Mouse (Mus musculus) myocyte (in vitro differentiated cells): Measurements from ENCODE around the gene Fam206a. TPM values are rescaled to one million over a fixed set of nuclear protein-coding genes. Genes with fewer than 3 reads are reported as not detected.
A peak's percentile ranks its signal among the peaks of the same experiment; 100 is the strongest.

Experiments used
- H3K27me3 ChIP-seq: one replicate; pipeline ENCODE4 v1.6.1; 2011; ENCODE audit not compliant: control insufficient read depth, insufficient read depth, insufficient read length
- H3K36me3 ChIP-seq: one replicate; pipeline ENCODE4 v1.6.1; 2011; ENCODE audit not compliant: control insufficient read depth, insufficient read depth
- H3K4me2 ChIP-seq: one replicate; pipeline ENCODE4 v1.6.1; 2011; ENCODE audit warnings: low read depth, control low read depth
- H3K4me3 ChIP-seq: one replicate; pipeline ENCODE4 v1.5.1; 2011; ENCODE audit warnings: mild to moderate bottlenecking, control low read depth, moderate library complexity
- H3K79me2 ChIP-seq: one replicate; pipeline ENCODE4 v1.6.1; 2011; ENCODE audit not compliant: control insufficient read depth, insufficient read depth
- H3ac ChIP-seq: one replicate; pipeline ENCODE4 v1.6.1; 2011; ENCODE audit not compliant: control insufficient read depth, insufficient read length
- CEBPB ChIP-seq: IDR thresholded peaks from 2 replicates; pipeline ENCODE4 v1.6.1; 2011; ENCODE audit warnings: mild to moderate bottlenecking, moderate library complexity; ENCODE audit not compliant: poor library complexity, insufficient read depth, severe bottlenecking
- E2F4 ChIP-seq: IDR thresholded peaks from one replicate; pipeline ENCODE4 v1.6.1; 2011; ENCODE audit warnings: mild to moderate bottlenecking, control low read depth, moderate library complexity; ENCODE audit not compliant: insufficient read depth
- MAX ChIP-seq: IDR thresholded peaks from one replicate; pipeline ENCODE4 v1.6.1; 2011; ENCODE audit warnings: low read depth, mild to moderate bottlenecking, control low read depth
- MYOD1 ChIP-seq, 3 experiments: IDR thresholded peaks; one replicate each; pipeline ENCODE4 v1.6.1; 2011; ENCODE audit warnings: control low read depth in 2 of 3, low read depth in 2 of 3, mild to moderate bottlenecking in 2 of 3, moderate library complexity in 1 of 3; ENCODE audit not compliant: insufficient read length in 2 of 3, control insufficient read depth in 1 of 3
- MYOG ChIP-seq, 3 experiments: IDR thresholded peaks; one replicate each; pipeline ENCODE4 v1.6.1; 2011; ENCODE audit warnings: control low read depth in 2 of 3, low read depth in 2 of 3, mild to moderate bottlenecking in 2 of 3; ENCODE audit not compliant: insufficient read length in 2 of 3, control insufficient read depth in 1 of 3, insufficient read depth in 1 of 3
- POLR2A ChIP-seq: IDR thresholded peaks from one replicate; pipeline ENCODE4 v1.6.1; 2011; ENCODE audit warnings: low read depth, mild to moderate bottlenecking, control low read depth, moderate library complexity; ENCODE audit not compliant: insufficient read length
- POLR2AphosphoS2 ChIP-seq: IDR thresholded peaks from one replicate; pipeline ENCODE4 v1.6.1; 2011; ENCODE audit warnings: low read depth, control low read depth; ENCODE audit not compliant: insufficient read length
- REST ChIP-seq: IDR thresholded peaks from one replicate; pipeline ENCODE4 v1.6.1; 2011; ENCODE audit warnings: mild to moderate bottlenecking, control low read depth, moderate library complexity; ENCODE audit not compliant: insufficient read depth, insufficient read length
- SRF ChIP-seq: IDR thresholded peaks from one replicate; pipeline ENCODE4 v1.6.1; 2011; ENCODE audit warnings: low read depth; ENCODE audit not compliant: control insufficient read depth, insufficient read length
- TCF12 ChIP-seq: IDR thresholded peaks from one replicate; pipeline ENCODE4 v1.6.1; 2011; ENCODE audit warnings: mild to moderate bottlenecking, control low read depth; ENCODE audit not compliant: poor library complexity, insufficient read depth, severe bottlenecking
- TCF3 ChIP-seq: IDR thresholded peaks from one replicate; pipeline ENCODE4 v1.6.1; 2011; ENCODE audit warnings: low read depth, control low read depth; ENCODE audit not compliant: insufficient read length
- USF1 ChIP-seq: IDR thresholded peaks from one replicate; pipeline ENCODE4 v1.6.1; 2011; ENCODE audit warnings: low read depth, mild to moderate bottlenecking, control low read depth, moderate library complexity
- polyA plus RNA-seq: library from polyadenylated mRNA; unstranded; fragments of >200 nt; fragmentation: generic; extraction: Trizol; gene quantifications from one replicate; pipeline ENCODE4 v1.2.1, GENCODE M21; 2012; ENCODE audit warnings: missing spikeins

Gene Fam206a
- 12.0 TPM for polyA plus RNA-seq

GRCm38 (mm10) chr4:56801907-56802668, at the start of gene Fam206a, which contains the start of gene Elp1:
TSS of gene Fam206a (plus strand) at chr4:56802345.
TSS of gene Elp1 (minus strand) at chr4:56802331.
- Histone ChIP-seq H3K27me3 (no peaks in the 10 kb centered on the region), H3ac (peak within 1 kb of the TSS; percentile 9), H3K36me3 (peaks cover 43% of the 10 kb centered on the region), H3K4me3 (peak within 1 kb of the TSS; percentile 98), H3K79me2 (peaks cover 51% of the 10 kb centered on the region), H3K4me2 (peak within 1 kb of the TSS; percentile 89)
- no peak for TF ChIP-seq CEBPB
- TF ChIP-seq MYOD1 (IDR thresholded peaks at IDR 0.05; ENCODE audit: control insufficient read depth in 1 of 3, insufficient read length in 2 of 3, low read depth in 2 of 3) = peak in 1 of 3 experiments; percentile 22
- TF ChIP-seq MYOG (IDR thresholded peaks at IDR 0.05; ENCODE audit: control insufficient read depth in 1 of 3, insufficient read depth in 1 of 3, insufficient read length in 2 of 3, low read depth in 2 of 3) = peak in 1 of 3 experiments; percentile 49
- TF ChIP-seq SRF = peak; percentile 89
- peak; percentile 93 for TF ChIP-seq POLR2AphosphoS2
- peak; percentile 89 for TF ChIP-seq POLR2A
- no peak for TF ChIP-seq USF1
- TF ChIP-seq REST = peak; percentile 5
- no peak for TF ChIP-seq E2F4

GRCm38 (mm10) chr4:56756021-56756420, 46.1 kb upstream of the Fam206a start:
- peaks cover 39% of the 10 kb centered on the region for H3K36me3 ChIP-seq
- H3K79me2 ChIP-seq = no peaks in the 10 kb centered on the region
- H3ac ChIP-seq = no peak overlapping the region
- no peak overlapping the region for H3K4me2 ChIP-seq
- no peak for TF ChIP-seq MAX
- TF ChIP-seq TCF12 = no peak
- TF ChIP-seq SRF = no peak
- no peak for TF ChIP-seq POLR2A
- no peak for TF ChIP-seq REST
- H3K27me3 ChIP-seq = no peaks in the 10 kb centered on the region
- no peak overlapping the region for H3K4me3 ChIP-seq

GRCm38 (mm10) chr4:56756966-56757600, 45.1 kb upstream of the Fam206a start:
- H3K79me2 ChIP-seq = no peaks in the 10 kb centered on the region
- no peak overlapping the region for H3K4me2 ChIP-seq
- peaks cover 34% of the 10 kb centered on the region for H3K36me3 ChIP-seq
- TF ChIP-seq TCF3 (no peak), MYOG (IDR thresholded peaks at IDR 0.05; ENCODE audit: control insufficient read depth in 1 of 3, insufficient read depth in 1 of 3, insufficient read length in 2 of 3, low read depth in 2 of 3) (no peak), REST (no peak), SRF (no peak), CEBPB (no peak), TCF12 (no peak), POLR2AphosphoS2 (no peak), E2F4 (no peak), USF1 (no peak), POLR2A (no peak), MAX (no peak), MYOD1 (IDR thresholded peaks at IDR 0.05; ENCODE audit: control insufficient read depth in 1 of 3, insufficient read length in 2 of 3, low read depth in 2 of 3) (no peak)
- no peak overlapping the region for H3K4me3 ChIP-seq
- no peak overlapping the region for H3ac ChIP-seq
- H3K27me3 ChIP-seq = no peaks in the 10 kb centered on the region

GRCm38 (mm10) chr4:56757693-56758092, 44.5 kb upstream of the Fam206a start:
- Histone ChIP-seq H3K4me3 (no peak overlapping the region), H3ac (no peak overlapping the region), H3K4me2 (no peak overlapping the region), H3K36me3 (peaks cover 34% of the 10 kb centered on the region), H3K27me3 (no peaks in the 10 kb centered on the region), H3K79me2 (no peaks in the 10 kb centered on the region)
- no peak for TF ChIP-seq MAX
- TF ChIP-seq MYOD1 (IDR thresholded peaks at IDR 0.05; ENCODE audit: control insufficient read depth in 1 of 3, insufficient read length in 2 of 3, low read depth in 2 of 3) = no peak
- TF ChIP-seq E2F4 = no peak
- TF ChIP-seq POLR2AphosphoS2 = no peak
- TF ChIP-seq USF1 = no peak
- no peak for TF ChIP-seq REST
- no peak for TF ChIP-seq MYOG (IDR thresholded peaks at IDR 0.05; ENCODE audit: control insufficient read depth in 1 of 3, insufficient read depth in 1 of 3, insufficient read length in 2 of 3, low read depth in 2 of 3)
- TF ChIP-seq CEBPB = no peak
- TF ChIP-seq TCF3 = no peak

- H3K36me3 ChIP-seq = peaks cover 38% of the 10 kb centered on the region
- H3K4me2 ChIP-seq = no peak overlapping the region
- H3K79me2 ChIP-seq = no peaks in the 10 kb centered on the region
- H3K4me3 ChIP-seq = no peak overlapping the region
- H3K27me3 ChIP-seq = no peaks in the 10 kb centered on the region
- TF ChIP-seq TCF12 (no peak), MAX (no peak), USF1 (no peak), POLR2AphosphoS2 (no peak), MYOD1 (IDR thresholded peaks at IDR 0.05; ENCODE audit: control insufficient read depth in 1 of 3, insufficient read length in 2 of 3, low read depth in 2 of 3) (no peak), CEBPB (no peak), POLR2A (no peak), REST (no peak), TCF3 (no peak), SRF (no peak), MYOG (IDR thresholded peaks at IDR 0.05; ENCODE audit: control insufficient read depth in 1 of 3, insufficient read depth in 1 of 3, insufficient read length in 2 of 3, low read depth in 2 of 3) (no peak), E2F4 (no peak)
- H3ac ChIP-seq = no peak overlapping the region
Observed at GRCm38 (mm10) chr4:56767861-56768284, 34.3 kb upstream of the Fam206a start.
